Mouse (Mus musculus) forebrain, embryonic 12.5 days (tissue): Measurements from ENCODE around the gene Gm2a. TPM values are rescaled to one million over a fixed set of nuclear protein-coding genes. Genes with fewer than 3 reads are reported as not detected.
"Not testable (repeated sequence)": the region's sequence is repeated elsewhere in the genome, so short reads cannot be mapped to it uniquely, and the experiment has no call there.

ENCODE experiments used
- ATAC-seq: fragments of 200-750 bp; cut with Nextera tagmentation; 2 replicates; pipeline ENCODE4 v1.8.0; 2017; ENCODE audit warnings: moderate TSS enrichment; ENCODE audit not compliant: low FRiP score
- H3K27ac ChIP-seq: fragments of 300-500 bp; sonication (generic); 2 replicates; pipeline ENCODE4 v1.5.1; 2016; ENCODE audit warnings: mild to moderate bottlenecking
- H3K27me3 ChIP-seq: fragments of 300-500 bp; sonication (generic); 2 replicates; pipeline ENCODE4 v1.6.1; 2016; ENCODE audit warnings: mild to moderate bottlenecking
- H3K36me3 ChIP-seq: fragments of 300-500 bp; sonication (generic); replicated peaks from 2 replicates; pipeline ENCODE4 v1.6.1; 2016; ENCODE audit warnings: mild to moderate bottlenecking
- H3K4me1 ChIP-seq: fragments of 300-500 bp; sonication (generic); 2 replicates; pipeline ENCODE4 v1.6.1; 2016
- H3K4me2 ChIP-seq: fragments of 300-500 bp; sonication (generic); 2 replicates; pipeline ENCODE4 v1.6.1; 2016; ENCODE audit warnings: mild to moderate bottlenecking, moderate library complexity
- H3K4me3 ChIP-seq: fragments of 300-500 bp; sonication (generic); replicated peaks from 2 replicates; pipeline ENCODE4 v1.5.1; 2016; ENCODE audit warnings: mild to moderate bottlenecking
- H3K9ac ChIP-seq: fragments of 300-500 bp; sonication (generic); 2 replicates; pipeline ENCODE4 v1.6.1; 2016; ENCODE audit warnings: mild to moderate bottlenecking
- H3K9me3 ChIP-seq: fragments of 300-500 bp; sonication (generic); 2 replicates; pipeline ENCODE4 v1.6.1; 2016
- WGBS: fragments of 180-500 bp; shearing (Covaris S2); methylation state at CpG from one replicate; pipeline ENCODE4 v1.1.7; 2016; 5-methylcytosine and 5-hydroxymethylcytosine counted together
- polyA plus RNA-seq: library from polyadenylated mRNA; unstranded; fragments of >200 nt; fragmentation: Nextera tagmentation; extraction: Ambion mirVana; gene quantifications from 2 replicates; pipeline ENCODE4 v1.2.1, GENCODE M21; 2016

Gene Gm2a
- polyA plus RNA-seq, 1 experiment from 2014 or later: 10.6 TPM

GRCm38 (mm10) chr11:55099019-55099771 is 1.3 kb downstream of the Gm2a start:
- Histone ChIP-seq H3K4me3 (no peak overlapping the region), H3K27me3 (no peaks in the 10 kb centered on the region), H3K9me3 (no peaks in the 10 kb centered on the region), H3K4me2 (no peak overlapping the region), H3K4me1 (peaks cover 22% of the 10 kb centered on the region), H3K27ac (no peak overlapping the region), H3K36me3 (no peaks in the 10 kb centered on the region), H3K9ac (no peak overlapping the region)
- ATAC-seq: no peak
- 94% methylated on average over 8 of the region's 8 CpGs for WGBS

- no peak overlapping the region for H3K27ac ChIP-seq
- no peaks in the 10 kb centered on the region for H3K9me3 ChIP-seq
- peaks cover 22% of the 10 kb centered on the region for H3K4me1 ChIP-seq
- H3K27me3 ChIP-seq: no peaks in the 10 kb centered on the region
- ATAC-seq: no peak
- H3K36me3 ChIP-seq: no peaks in the 10 kb centered on the region
- WGBS: 29% methylated on average over 4 of the region's 4 CpGs
- H3K4me2 ChIP-seq: no peak overlapping the region
- H3K9ac ChIP-seq: no peak overlapping the region
- no peak overlapping the region for H3K4me3 ChIP-seq
Measured at GRCm38 (mm10) chr11:55099868-55100267, 2.0 kb downstream of the Gm2a start.

GRCm38 (mm10) chr11:55102015-55102414 is 4.1 kb downstream of the Gm2a start:
- Histone ChIP-seq H3K4me3 (no peak overlapping the region), H3K4me2 (no peak overlapping the region), H3K27me3 (no peaks in the 10 kb centered on the region), H3K4me1 (peaks cover 22% of the 10 kb centered on the region), H3K36me3 (no peaks in the 10 kb centered on the region), H3K27ac (no peak overlapping the region), H3K9ac (no peak overlapping the region), H3K9me3 (no peaks in the 10 kb centered on the region)
- ATAC-seq: no peak
- 91% methylated on average over 3 of the region's 3 CpGs for WGBS

GRCm38 (mm10) chr11:55103229-55103628 is 5.3 kb downstream of the Gm2a start:
- no peak overlapping the region for H3K4me2 ChIP-seq
- WGBS: 86% methylated on average over 3 of the region's 3 CpGs
- no peak for ATAC-seq
- H3K27me3 ChIP-seq: no peaks in the 10 kb centered on the region
- no peaks in the 10 kb centered on the region for H3K9me3 ChIP-seq
- no peaks in the 10 kb centered on the region for H3K36me3 ChIP-seq
- no peak overlapping the region for H3K4me3 ChIP-seq
- no peak overlapping the region for H3K27ac ChIP-seq
- peaks cover 16% of the 10 kb centered on the region for H3K4me1 ChIP-seq
- H3K9ac ChIP-seq: no peak overlapping the region

- H3K4me3 ChIP-seq: no peak overlapping the region
- H3K4me1 ChIP-seq: peaks cover 4% of the 10 kb centered on the region; the same call in 1 of the 2 replicates
- H3K4me2 ChIP-seq: no peak overlapping the region
- H3K36me3 ChIP-seq: no peaks in the 10 kb centered on the region
- H3K9ac ChIP-seq: no peak overlapping the region
- no peaks in the 10 kb centered on the region for H3K9me3 ChIP-seq
- 82% methylated on average over 4 of the region's 4 CpGs for WGBS
- H3K27me3 ChIP-seq: no peaks in the 10 kb centered on the region
- ATAC-seq: no peak
- no peak overlapping the region for H3K27ac ChIP-seq
Measured at GRCm38 (mm10) chr11:55105389-55105788, 7.5 kb downstream of the Gm2a start.

GRCm38 (mm10) chr11:55106636-55107035 is 8.7 kb downstream of the Gm2a start:
- Histone ChIP-seq H3K9ac (no peak overlapping the region), H3K4me3 (no peak overlapping the region), H3K27me3 (no peaks in the 10 kb centered on the region), H3K4me1 (peaks cover 4% of the 10 kb centered on the region; the same call in 1 of the 2 replicates), H3K9me3 (no peaks in the 10 kb centered on the region), H3K4me2 (no peak overlapping the region), H3K36me3 (no peaks in the 10 kb centered on the region), H3K27ac (no peak overlapping the region)
- 95% methylated on average over 1 of the region's 1 CpGs for WGBS
- ATAC-seq: no peak

- no peaks in the 10 kb centered on the region for H3K4me1 ChIP-seq
- no peaks in the 10 kb centered on the region for H3K27me3 ChIP-seq
- H3K9me3 ChIP-seq: no peaks in the 10 kb centered on the region
- no peaks in the 10 kb centered on the region for H3K36me3 ChIP-seq
- H3K27ac ChIP-seq: no peak overlapping the region
- H3K4me3 ChIP-seq: no peak overlapping the region
- H3K4me2 ChIP-seq: no peak overlapping the region
- WGBS: 95% methylated on average over 7 of the region's 7 CpGs
- no peak for ATAC-seq
- H3K9ac ChIP-seq: no peak overlapping the region
Measured at GRCm38 (mm10) chr11:55109521-55110300, 11.8 kb downstream of the Gm2a start.

- Histone ChIP-seq H3K4me2 (no peak overlapping the region), H3K27ac (no peak overlapping the region), H3K9ac (no peak overlapping the region), H3K36me3 (no peaks in the 10 kb centered on the region), H3K9me3 (no peaks in the 10 kb centered on the region), H3K4me1 (no peaks in the 10 kb centered on the region), H3K27me3 (no peaks in the 10 kb centered on the region), H3K4me3 (no peak overlapping the region)
- no peak for ATAC-seq
- 76% methylated on average over 7 of the region's 7 CpGs for WGBS
Measured at GRCm38 (mm10) chr11:55110566-55111169, 12.8 kb downstream of the Gm2a start.

- WGBS: 66% methylated on average over 7 of the region's 7 CpGs
- no peak for ATAC-seq
- H3K36me3 ChIP-seq: no peaks in the 10 kb centered on the region
Measured at GRCm38 (mm10) chr11:55113209-55113860, 15.4 kb downstream of the Gm2a start.

GRCm38 (mm10) chr11:55113861-55114250 is 15.9 kb downstream of the Gm2a start:
- H3K36me3 ChIP-seq, H3K27me3 ChIP-seq, H3K4me3 ChIP-seq, H3K4me2 ChIP-seq, H3K4me1 ChIP-seq, H3K27ac ChIP-seq, H3K9ac ChIP-seq, H3K9me3 ChIP-seq, ATAC-seq: not testable (repeated sequence)
- WGBS: 58% methylated on average over 4 of the region's 4 CpGs

More at GRCm38 (mm10) chr11:55113209-55113860, 15.4 kb downstream of the Gm2a start:
- Histone ChIP-seq H3K9ac (no peak overlapping the region), H3K27ac (no peak overlapping the region), H3K4me1 (no peaks in the 10 kb centered on the region), H3K4me2 (no peak overlapping the region), H3K4me3 (no peak overlapping the region), H3K9me3 (no peaks in the 10 kb centered on the region), H3K27me3 (no peaks in the 10 kb centered on the region)

- Histone ChIP-seq H3K9ac (no peak overlapping the region), H3K27me3 (no peaks in the 10 kb centered on the region), H3K4me2 (no peak overlapping the region), H3K9me3 (no peaks in the 10 kb centered on the region), H3K27ac (no peak overlapping the region), H3K4me1 (no peaks in the 10 kb centered on the region), H3K36me3 (no peaks in the 10 kb centered on the region), H3K4me3 (no peak overlapping the region)
- ATAC-seq: no peak
- WGBS: 87% methylated on average over 2 of the region's 2 CpGs
Measured at GRCm38 (mm10) chr11:55114291-55114690, 16.4 kb downstream of the Gm2a start.

- H3K4me2 ChIP-seq: no peak overlapping the region
- H3K36me3 ChIP-seq: no peaks in the 10 kb centered on the region
- no peak for ATAC-seq
- H3K9ac ChIP-seq: no peak overlapping the region
- H3K4me3 ChIP-seq: no peak overlapping the region
- 89% methylated on average over 3 of the region's 3 CpGs for WGBS
- no peaks in the 10 kb centered on the region for H3K27me3 ChIP-seq
- no peak overlapping the region for H3K27ac ChIP-seq
- peaks cover 5% of the 10 kb centered on the region; the same call in 1 of the 2 replicates for H3K9me3 ChIP-seq
- no peaks in the 10 kb centered on the region for H3K4me1 ChIP-seq
Measured at GRCm38 (mm10) chr11:55116004-55116403, 18.1 kb downstream of the Gm2a start.
